Mouse (Mus musculus): ENCODE results near the gene Zfp418. TPM values are rescaled to one million over a fixed set of nuclear protein-coding genes. Genes with fewer than 3 reads are reported as not detected.
"Not testable (repeated sequence)": the region's sequence is repeated elsewhere in the genome, so short reads cannot be mapped to it uniquely, and the experiment has no call there.

Gene Zfp418
- not detected in 2 replicates for polyA plus RNA-seq (2012)

GRCm38 (mm10) chr7:7171227-7172147 is at the start of gene Zfp418:
Gene Zfp418, plus strand, starts transcription at chr7:7171330.
- no peak for TF ChIP-seq TAL1 (IDR thresholded peaks at IDR 0.05; ENCODE audit: low read length)
- no peak for TF ChIP-seq GATA1 (IDR thresholded peaks at IDR 0.05; ENCODE audit: low read length)
- no peaks in the 10 kb centered on the region for H3K27me3 ChIP-seq (ENCODE audit: control insufficient read depth)
- peaks cover 12% of the 10 kb centered on the region for H3K4me1 ChIP-seq (ENCODE audit: control insufficient read depth)
- H3K9me3 ChIP-seq (ENCODE audit: control insufficient read depth, low read length) = no peaks in the 10 kb centered on the region
- peak within 1 kb of the TSS; percentile 70 for H3K4me3 ChIP-seq (replicated peaks)
- H3K36me3 ChIP-seq (ENCODE audit: control insufficient read depth) = no peaks in the 10 kb centered on the region

GRCm38 (mm10) chr7:7121602-7121980 is 49.5 kb upstream of the Zfp418 start:
- Histone ChIP-seq H3K27me3 (ENCODE audit: control insufficient read depth) (no peaks in the 10 kb centered on the region), H3K36me3 (ENCODE audit: control insufficient read depth) (peaks cover 31% of the 10 kb centered on the region), H3K4me3 (replicated peaks) (peak overlapping the region; percentile 80), H3K4me1 (ENCODE audit: control insufficient read depth) (peaks cover 25% of the 10 kb centered on the region), H3K9me3 (ENCODE audit: control insufficient read depth, low read length) (no peaks in the 10 kb centered on the region)
- no peak for TF ChIP-seq TAL1 (IDR thresholded peaks at IDR 0.05; ENCODE audit: low read length)
- TF ChIP-seq GATA1 (IDR thresholded peaks at IDR 0.05; ENCODE audit: low read length) = no peak

GRCm38 (mm10) chr7:7130491-7131124 is 40.5 kb upstream of the Zfp418 start:
- not testable (repeated sequence) for H3K4me3 ChIP-seq (replicated peaks); H3K4me1 ChIP-seq (ENCODE audit: control insufficient read depth); H3K36me3 ChIP-seq (ENCODE audit: control insufficient read depth); H3K9me3 ChIP-seq (ENCODE audit: control insufficient read depth, low read length); H3K27me3 ChIP-seq (ENCODE audit: control insufficient read depth)

DNA sequence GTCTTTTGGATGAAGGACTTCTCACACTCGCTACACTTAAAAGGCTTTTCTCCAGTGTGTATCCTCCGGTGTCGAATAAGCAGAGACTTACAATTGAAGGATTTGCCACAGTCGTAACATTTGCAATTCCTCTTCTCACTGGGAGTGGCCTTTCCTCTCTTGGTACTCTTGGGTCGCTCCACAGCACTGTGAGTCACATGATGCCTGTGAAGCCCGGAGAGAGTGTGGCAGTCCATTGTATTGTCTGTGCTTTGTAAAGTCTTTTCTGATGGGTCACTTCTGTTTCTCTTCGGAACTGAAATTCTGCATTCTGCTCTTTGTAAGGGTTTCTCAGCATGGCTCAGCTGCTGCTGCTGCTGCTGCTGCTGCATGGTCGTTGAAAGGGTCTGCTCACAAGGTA is 38.4 kb upstream of the Zfp418 start:
- TF ChIP-seq GATA1 (IDR thresholded peaks at IDR 0.05; ENCODE audit: low read length) (no peak), TAL1 (IDR thresholded peaks at IDR 0.05; ENCODE audit: low read length) (no peak)

GRCm38 (mm10) chr7:7136379-7136866 is 34.7 kb upstream of the Zfp418 start, which contains the start of gene Zfp773:
Gene Zfp773, minus strand, starts transcription at chr7:7136755.
- Histone ChIP-seq H3K9me3 (ENCODE audit: control insufficient read depth, low read length) (no peaks in the 10 kb centered on the region), H3K27me3 (ENCODE audit: control insufficient read depth) (no peaks in the 10 kb centered on the region), H3K4me1 (ENCODE audit: control insufficient read depth) (peaks cover 7% of the 10 kb centered on the region), H3K4me3 (replicated peaks) (peak within 1 kb of the TSS; percentile 58), H3K36me3 (ENCODE audit: control insufficient read depth) (no peaks in the 10 kb centered on the region)
- TF ChIP-seq GATA1 (IDR thresholded peaks at IDR 0.05; ENCODE audit: low read length) (no peak), TAL1 (IDR thresholded peaks at IDR 0.05; ENCODE audit: low read length) (no peak)

More for the DNA sequence above, 38.4 kb upstream of the Zfp418 start:
- Histone ChIP-seq H3K27me3 (ENCODE audit: control insufficient read depth) (no peaks in the 10 kb centered on the region), H3K36me3 (ENCODE audit: control insufficient read depth) (no peaks in the 10 kb centered on the region), H3K4me3 (replicated peaks) (no peak overlapping the region), H3K9me3 (ENCODE audit: control insufficient read depth, low read length) (no peaks in the 10 kb centered on the region), H3K4me1 (ENCODE audit: control insufficient read depth) (peaks cover 7% of the 10 kb centered on the region)

GRCm38 (mm10) chr7:7144215-7144614 is 26.9 kb upstream of the Zfp418 start:
- Histone ChIP-seq H3K4me3 (replicated peaks) (no peak overlapping the region), H3K27me3 (ENCODE audit: control insufficient read depth) (no peaks in the 10 kb centered on the region), H3K4me1 (ENCODE audit: control insufficient read depth) (no peaks in the 10 kb centered on the region), H3K9me3 (ENCODE audit: control insufficient read depth, low read length) (no peaks in the 10 kb centered on the region), H3K36me3 (ENCODE audit: control insufficient read depth) (no peaks in the 10 kb centered on the region)
- TF ChIP-seq TAL1 (IDR thresholded peaks at IDR 0.05; ENCODE audit: low read length) = no peak
- TF ChIP-seq GATA1 (IDR thresholded peaks at IDR 0.05; ENCODE audit: low read length) = no peak

DNA sequence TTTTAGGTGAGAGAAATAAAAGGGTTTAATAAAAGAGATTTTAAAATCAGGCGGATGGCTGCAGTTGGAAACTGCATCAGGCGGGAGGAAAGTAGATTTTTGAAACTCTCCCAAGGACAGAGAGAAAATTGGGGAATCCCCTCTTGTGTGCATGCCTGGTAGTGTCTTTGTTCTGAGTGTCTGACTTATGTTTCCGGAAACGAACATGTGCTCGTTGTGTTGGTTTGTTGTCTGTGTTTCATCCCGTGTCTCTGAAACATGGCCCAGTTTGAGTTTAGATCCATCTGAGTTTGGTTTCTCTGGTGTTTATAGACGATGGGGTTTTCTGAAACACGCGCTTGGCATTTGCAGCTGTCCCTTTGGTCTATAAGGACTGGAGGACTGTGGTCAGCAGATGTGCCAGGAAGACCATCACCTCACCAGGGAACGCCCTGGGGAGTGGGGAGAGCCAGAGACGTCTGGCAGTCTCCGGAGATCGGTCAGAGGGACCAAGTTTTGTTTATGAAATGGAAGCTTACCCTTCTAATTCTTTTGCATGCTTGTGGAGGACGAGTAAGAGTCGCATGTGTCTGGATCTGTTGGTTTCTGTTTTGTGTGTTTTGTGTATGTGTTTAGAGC is 25.0 kb upstream of the Zfp418 start:
- H3K27me3 ChIP-seq (ENCODE audit: control insufficient read depth) = no peaks in the 10 kb centered on the region
- no peaks in the 10 kb centered on the region for H3K36me3 ChIP-seq (ENCODE audit: control insufficient read depth)
- no peak overlapping the region for H3K4me3 ChIP-seq (replicated peaks)
- H3K9me3 ChIP-seq (ENCODE audit: control insufficient read depth, low read length) = no peaks in the 10 kb centered on the region
- no peaks in the 10 kb centered on the region for H3K4me1 ChIP-seq (ENCODE audit: control insufficient read depth)
- TF ChIP-seq TAL1 (IDR thresholded peaks at IDR 0.05; ENCODE audit: low read length) (no peak), GATA1 (IDR thresholded peaks at IDR 0.05; ENCODE audit: low read length) (no peak)

DNA sequence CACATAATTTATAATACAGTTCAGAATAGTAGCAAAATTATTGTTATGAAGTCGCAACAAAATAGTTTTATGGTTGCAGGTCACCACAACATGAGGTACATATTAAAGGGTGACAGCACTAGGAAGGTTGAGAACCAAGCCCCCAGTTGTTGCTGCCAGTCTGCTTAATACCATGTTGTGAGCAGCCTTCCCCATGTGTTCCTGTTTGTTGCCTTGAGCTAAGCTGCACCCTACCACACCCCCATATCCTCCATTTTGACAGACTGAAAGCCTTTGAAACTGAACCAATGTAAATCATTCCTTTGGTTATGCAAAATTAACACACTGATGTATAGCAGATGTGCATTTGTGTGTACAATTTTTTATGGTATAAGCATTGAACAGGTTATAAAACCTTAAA is 14.8 kb downstream of the Zfp418 start:
- Histone ChIP-seq H3K36me3 (ENCODE audit: control insufficient read depth) (peaks cover 4% of the 10 kb centered on the region), H3K27me3 (ENCODE audit: control insufficient read depth) (no peaks in the 10 kb centered on the region), H3K4me1 (ENCODE audit: control insufficient read depth) (peaks cover 7% of the 10 kb centered on the region), H3K9me3 (ENCODE audit: control insufficient read depth, low read length) (no peaks in the 10 kb centered on the region), H3K4me3 (replicated peaks) (no peak overlapping the region)
- TF ChIP-seq GATA1 (IDR thresholded peaks at IDR 0.05; ENCODE audit: low read length) = no peak
- TF ChIP-seq TAL1 (IDR thresholded peaks at IDR 0.05; ENCODE audit: low read length) = no peak

Measured in erythroblast, embryonic 14.5 days (primary cell).